Mouse (Mus musculus) cerebellum, adult (tissue): ENCODE measurements around the gene Nfkbid.

Source experiments
- ATAC-seq: cut with Nextera tagmentation; 2 replicates; pipeline ENCODE4 v1.9.2; 2017; ENCODE audit warnings: mild to moderate bottlenecking, moderate library complexity, mixed read lengths; ENCODE audit not compliant: insufficient number of reproducible peaks, low FRiP score, low TSS enrichment

Gene Nfkbid

DNA sequence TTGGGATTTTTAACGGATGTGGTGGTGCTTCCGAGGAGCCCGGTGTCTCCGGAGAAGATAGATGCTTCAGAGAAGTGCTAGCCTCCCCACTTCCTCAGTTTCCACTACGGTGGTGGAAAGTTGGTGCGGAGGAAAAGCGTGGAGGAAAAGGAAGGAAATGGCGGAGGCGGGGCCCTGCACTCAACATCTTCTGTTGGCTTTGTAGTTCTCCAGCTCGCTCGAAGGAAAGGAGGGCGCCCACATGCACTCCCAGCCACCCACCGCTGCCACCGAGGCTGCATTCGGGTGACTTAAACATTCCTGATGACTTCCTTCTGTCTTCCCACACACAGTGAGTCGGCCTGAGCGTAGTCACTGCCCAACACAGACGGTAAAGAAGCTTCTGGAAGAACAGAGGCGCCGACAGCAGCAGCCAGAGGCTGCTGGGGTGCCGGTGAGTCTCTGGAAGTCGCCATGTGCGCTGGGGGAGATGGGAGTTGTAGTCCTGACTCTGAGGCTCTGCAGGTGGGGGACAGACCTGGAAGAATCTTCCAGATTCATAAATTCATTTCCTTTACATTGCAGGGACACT, 1.6 kb downstream of the Nfkbid start:
- no peak for ATAC-seq

DNA sequence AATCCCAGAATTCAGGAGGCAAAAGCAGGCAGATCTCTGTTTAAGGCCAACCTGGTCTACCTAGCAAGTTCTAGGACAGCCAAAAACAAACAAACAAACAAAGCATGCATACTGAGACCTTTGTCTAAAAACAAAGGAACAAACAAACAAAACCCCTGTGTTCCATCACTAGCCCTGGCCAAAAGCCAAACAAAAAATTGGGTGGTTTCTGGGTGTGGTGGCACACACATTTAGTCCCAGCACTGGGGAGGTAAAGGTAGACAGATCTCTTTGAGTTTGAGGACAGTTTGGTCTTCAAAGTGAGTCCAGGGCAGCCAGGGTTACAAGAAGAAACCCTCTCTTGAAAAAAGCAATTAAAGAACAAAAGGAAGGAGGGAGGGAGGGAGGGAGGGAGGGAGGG, 7.8 kb downstream of the Nfkbid start:
- ATAC-seq = no peak

DNA sequence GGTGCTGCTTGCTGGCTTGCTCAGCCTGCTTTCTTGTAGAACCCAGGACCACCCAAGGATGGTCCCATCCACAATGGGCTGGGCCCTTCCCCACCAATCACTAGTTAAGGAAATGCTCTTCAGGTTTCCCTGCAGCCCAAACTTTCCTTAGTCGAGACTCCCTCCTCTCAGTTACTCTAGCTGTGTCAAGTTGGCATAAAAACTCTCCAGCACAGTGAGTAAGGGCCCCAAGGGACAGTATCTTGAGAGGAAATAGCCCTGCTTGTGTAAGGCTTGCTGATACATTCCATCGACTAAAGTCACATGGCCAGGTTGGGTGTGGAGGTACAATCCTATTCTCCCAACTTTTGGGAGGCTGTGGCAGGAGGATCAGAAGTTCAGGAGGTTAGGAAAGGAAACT, 8.7 kb downstream of the Nfkbid start:
- no peak for ATAC-seq

- ATAC-seq = peak; percentile 78; the same call in 1 of the 2 replicates
Measured at GRCm38 (mm10) chr7:30431793-30432192, 10.3 kb downstream of the Nfkbid start.

DNA sequence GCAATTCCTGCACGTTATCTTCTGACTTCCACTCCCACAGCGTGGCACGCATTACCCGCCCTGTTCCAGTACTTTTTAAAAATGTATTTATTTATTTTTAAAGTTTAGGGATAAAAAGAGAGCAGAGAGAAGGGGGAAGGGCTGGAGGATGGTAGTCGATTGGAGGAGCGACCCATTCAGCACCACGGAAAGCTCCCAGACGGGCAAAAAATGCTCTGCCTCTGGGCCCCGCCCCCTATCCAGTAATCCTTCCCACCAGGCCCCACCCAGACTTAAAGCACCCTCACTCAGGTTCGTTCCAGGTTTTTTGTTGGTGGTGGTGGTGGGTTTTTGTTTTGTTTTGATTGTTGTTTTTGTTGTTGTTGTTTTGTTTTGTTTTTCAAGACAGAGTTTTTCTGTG, 12.7 kb downstream of the Nfkbid start:
- no peak for ATAC-seq

DNA sequence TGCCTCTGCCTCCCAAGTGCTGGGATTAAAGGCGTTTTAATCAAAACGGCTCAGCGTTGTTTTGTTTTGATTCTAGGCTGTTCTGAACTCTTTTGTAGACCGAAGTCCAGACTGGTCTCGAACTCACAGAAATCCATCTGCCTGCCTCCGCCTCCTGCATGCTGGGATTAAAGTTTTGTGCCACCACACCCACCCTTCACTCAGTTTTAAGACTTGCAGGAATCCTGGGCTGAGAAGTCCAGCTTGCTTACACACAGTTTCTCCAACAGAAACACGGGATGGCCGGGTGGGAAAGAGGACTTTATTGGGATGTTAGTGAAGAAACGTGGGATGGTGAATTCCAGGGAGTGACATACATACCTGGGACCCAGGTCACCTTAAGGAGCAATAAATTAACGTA, 13.2 kb downstream of the Nfkbid start:
- ATAC-seq = no peak

DNA sequence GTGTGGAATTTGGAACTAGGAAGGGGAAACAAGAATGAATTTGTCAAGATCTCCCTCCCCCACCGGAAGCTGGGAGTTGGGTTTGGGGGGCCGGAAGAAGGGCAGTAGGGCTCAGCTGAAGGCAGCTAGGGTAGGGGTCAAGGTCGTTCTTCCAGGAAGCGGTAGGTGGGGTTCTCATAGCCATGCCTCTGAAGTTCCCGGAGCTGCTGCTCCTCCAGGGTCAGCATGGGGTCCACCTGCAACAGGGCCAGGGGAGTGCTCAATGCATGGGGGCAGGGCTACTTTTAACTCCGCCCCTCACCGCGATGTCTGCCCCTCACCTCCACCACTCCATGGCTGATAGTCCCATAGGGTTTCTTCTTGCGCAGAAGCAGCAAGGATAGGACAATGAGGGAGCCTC, 13.6 kb downstream of the Nfkbid start:
- no peak for ATAC-seq

DNA sequence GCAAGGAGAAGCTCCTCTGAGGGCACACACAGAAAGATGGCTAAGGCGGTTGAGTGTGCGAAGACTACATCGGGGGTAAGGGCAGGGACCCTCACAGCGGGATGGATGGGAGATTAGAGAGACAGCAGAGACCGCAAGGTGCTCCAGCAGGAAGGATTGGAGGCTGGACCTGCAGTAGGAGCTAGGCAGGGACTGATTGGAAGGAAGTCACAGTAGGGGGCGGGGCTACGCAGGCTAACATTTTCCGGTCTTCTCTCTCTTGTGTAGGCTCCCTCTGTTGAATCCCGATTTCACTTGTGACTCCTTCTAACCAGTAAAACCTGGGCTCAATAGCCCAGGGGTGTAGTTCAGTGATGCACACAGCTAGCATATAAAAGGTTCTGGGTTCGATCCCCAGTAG, 15.3 kb downstream of the Nfkbid start:
- no peak for ATAC-seq

DNA sequence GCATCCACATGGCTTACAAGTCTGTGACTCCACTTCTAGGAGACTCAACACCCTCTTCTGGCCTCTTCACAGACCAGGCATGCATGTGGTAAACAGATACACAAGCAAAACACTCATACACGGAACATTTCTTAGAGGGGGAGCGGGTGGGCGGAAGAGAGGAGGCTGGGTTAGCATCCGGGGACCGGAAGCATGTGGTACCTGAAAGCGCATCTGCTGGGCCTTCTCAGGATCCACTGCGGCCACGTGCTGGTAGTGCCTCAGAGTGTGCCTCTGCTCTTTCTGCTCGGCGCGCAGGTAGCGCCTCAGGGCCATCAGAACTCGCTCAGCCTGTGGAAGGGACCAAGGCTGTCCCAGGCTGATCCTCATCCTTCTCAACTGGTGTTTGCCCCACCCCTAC, 18.2 kb downstream of the Nfkbid start:
- no peak for ATAC-seq

GRCm38 (mm10) chr7:30440697-30441096, 19.2 kb downstream of the Nfkbid start:
- no peak for ATAC-seq

DNA sequence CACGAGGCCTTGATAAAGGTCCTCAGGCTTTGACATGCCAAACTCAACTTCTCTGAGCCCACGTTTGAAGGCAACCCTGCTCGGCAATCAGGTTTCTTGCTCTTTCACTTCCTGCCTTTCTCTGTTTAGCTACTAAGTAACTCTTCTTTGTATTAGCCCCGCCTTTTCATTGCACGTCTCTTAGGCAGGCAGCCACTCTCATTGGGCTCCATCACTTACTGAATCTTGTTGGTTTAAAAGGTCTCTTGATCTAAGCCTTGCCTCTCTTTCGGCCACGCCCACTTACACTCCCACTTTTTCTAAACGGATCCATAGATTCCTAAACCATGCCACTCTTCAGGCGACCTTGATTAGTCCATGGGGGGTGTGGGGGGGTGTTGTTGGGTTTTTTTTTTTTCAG, 22.2 kb downstream of the Nfkbid start:
- ATAC-seq = no peak

- ATAC-seq = no peak
Measured at GRCm38 (mm10) chr7:30444154-30444970, 22.8 kb downstream of the Nfkbid start.

GRCm38 (mm10) chr7:30444971-30445751, 23.6 kb downstream of the Nfkbid start, which contains the start of gene Aplp1:
Aplp1 (minus strand) TSS chr7:30445535.
- ATAC-seq = peak; percentile 37; the same call in 1 of the 2 replicates

DNA sequence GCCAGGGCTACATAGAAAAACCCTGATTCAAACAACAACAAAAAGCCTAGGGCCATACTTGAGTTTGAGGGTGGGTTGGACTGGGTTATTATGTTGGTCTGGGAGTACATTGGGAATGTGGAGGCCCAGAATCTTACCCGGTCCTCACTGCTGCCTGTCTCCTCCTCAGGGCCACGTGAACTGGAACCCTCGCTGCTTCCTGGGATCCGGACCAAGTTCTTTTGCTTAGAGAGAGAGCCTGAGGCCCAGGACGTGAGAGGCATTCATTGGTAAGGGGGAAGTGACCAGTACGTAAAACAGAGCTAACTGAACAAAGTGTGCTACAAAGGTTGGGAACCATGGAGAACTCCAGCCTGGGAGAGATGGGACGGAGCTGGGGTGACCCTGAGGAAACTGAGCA, 28.7 kb downstream of the Nfkbid start:
- ATAC-seq = no peak

- no peak for ATAC-seq
Measured at GRCm38 (mm10) chr7:30453327-30453726, 31.8 kb downstream of the Nfkbid start.

DNA sequence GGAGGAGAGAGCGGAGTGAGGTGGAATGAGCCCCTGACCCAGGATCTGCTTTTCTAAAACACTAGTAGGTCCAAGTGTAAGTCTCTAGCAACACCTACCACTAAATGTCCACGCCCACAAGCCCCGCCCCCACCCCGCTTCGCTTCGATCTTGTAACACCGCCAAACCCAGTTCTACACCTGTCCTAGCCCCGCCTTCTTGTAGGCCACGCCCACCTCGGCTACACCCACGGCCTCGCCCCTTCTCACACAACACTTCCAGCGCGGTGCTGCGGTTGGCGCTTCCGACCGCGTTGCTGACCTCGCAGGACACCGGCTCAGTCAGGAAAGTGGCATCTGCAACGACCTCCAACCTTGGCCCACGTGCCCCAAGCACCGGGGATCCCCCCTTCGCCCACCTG, 32.2 kb downstream of the Nfkbid start:
- ATAC-seq = no peak

DNA sequence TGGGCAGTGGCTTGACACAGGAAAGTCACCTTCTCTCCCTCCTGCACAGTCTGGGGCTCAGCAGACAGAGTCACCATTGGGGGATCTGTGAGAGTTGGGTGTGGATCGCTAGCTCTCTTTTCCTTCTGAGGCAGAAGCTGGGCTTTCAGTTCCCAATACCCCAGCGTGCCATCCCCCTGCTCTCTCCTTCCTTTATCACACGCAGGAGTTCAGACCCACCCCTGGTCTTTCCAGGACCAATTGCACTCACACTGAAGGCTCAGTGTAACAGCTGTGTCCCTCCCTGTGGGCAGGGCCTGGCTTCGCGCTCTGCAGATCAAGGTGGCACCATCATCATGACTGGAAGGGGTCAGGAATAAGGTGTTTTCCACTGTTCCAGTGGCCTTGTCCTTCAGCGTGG, 32.7 kb downstream of the Nfkbid start:
- ATAC-seq = no peak

DNA sequence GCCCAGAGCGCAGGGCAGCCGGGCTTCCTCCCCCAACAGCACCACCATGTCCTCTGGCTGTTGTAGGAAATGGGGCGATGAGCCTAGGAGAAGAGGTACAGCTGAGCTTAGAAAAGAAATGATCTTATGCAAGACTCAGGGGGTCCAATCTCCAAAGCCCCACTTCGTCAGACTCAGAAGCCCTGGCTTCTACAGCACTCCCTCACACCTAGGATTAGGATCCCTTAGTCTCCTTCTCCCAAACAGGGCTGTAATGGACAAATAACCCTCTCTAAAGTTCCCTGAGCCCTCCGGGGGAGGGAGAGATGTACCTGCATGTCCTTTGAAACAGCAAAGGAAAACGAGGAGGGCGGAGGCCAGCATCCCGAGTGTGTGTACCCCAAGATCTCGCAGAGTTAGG, 35.0 kb downstream of the Nfkbid start:
- ATAC-seq = no peak

GRCm38 (mm10) chr7:30456911-30457628, 35.5 kb downstream of the Nfkbid start:
- no peak for ATAC-seq

GRCm38 (mm10) chr7:30457629-30458330, 36.2 kb downstream of the Nfkbid start, which contains the start of the genes Kirrel2 and Nphs1:
Kirrel2 (minus strand) TSS chr7:30457690.
Nphs1 (plus strand) TSS chr7:30458315.
- ATAC-seq = no peak
